Mouse (Mus musculus) neural tube, embryonic 12.5 days (tissue): ENCODE measurements at regions not wholly inside any gene's neighbourhood (a gene's known extent, or its start where the extent isn't known, plus 50 kb on each side); places are given as distances from the start of the nearest gene placed in this dataset.

Experiments used
- ATAC-seq: fragments of 200-750 bp; cut with Nextera tagmentation; 2 replicates; pipeline ENCODE4 v1.8.0; 2017; ENCODE audit warnings: low read depth, mild to moderate bottlenecking, moderate TSS enrichment, moderate library complexity; ENCODE audit not compliant: low FRiP score
- H3K27ac ChIP-seq: fragments of 300-500 bp; sonication (generic); 2 replicates; pipeline ENCODE4 v1.5.1; 2016
- H3K27me3 ChIP-seq: fragments of 300-500 bp; sonication (generic); replicated peaks from 2 replicates; pipeline ENCODE4 v1.6.1; 2016; ENCODE audit warnings: mild to moderate bottlenecking
- H3K36me3 ChIP-seq: fragments of 300-500 bp; sonication (generic); 2 replicates; pipeline ENCODE4 v1.6.1; 2016; ENCODE audit warnings: mild to moderate bottlenecking
- H3K4me1 ChIP-seq: fragments of 300-500 bp; sonication (generic); 2 replicates; pipeline ENCODE4 v1.6.1; 2016
- H3K4me2 ChIP-seq: fragments of 300-500 bp; sonication (generic); replicated peaks from 2 replicates; pipeline ENCODE4 v1.6.1; 2016; ENCODE audit warnings: mild to moderate bottlenecking
- H3K4me3 ChIP-seq: fragments of 300-500 bp; sonication (generic); 2 replicates; pipeline ENCODE4 v1.5.1; 2016
- H3K9ac ChIP-seq: fragments of 300-500 bp; sonication (generic); 2 replicates; pipeline ENCODE4 v1.6.1; 2016; ENCODE audit warnings: mild to moderate bottlenecking
- H3K9me3 ChIP-seq: fragments of 300-500 bp; sonication (generic); 2 replicates; pipeline ENCODE4 v1.6.1; 2016; ENCODE audit warnings: mild to moderate bottlenecking
- WGBS: fragments of 180-500 bp; shearing (Covaris S2); methylation state at CpG from one replicate; pipeline ENCODE4 v1.1.7; 2016; 5-methylcytosine and 5-hydroxymethylcytosine counted together

DNA sequence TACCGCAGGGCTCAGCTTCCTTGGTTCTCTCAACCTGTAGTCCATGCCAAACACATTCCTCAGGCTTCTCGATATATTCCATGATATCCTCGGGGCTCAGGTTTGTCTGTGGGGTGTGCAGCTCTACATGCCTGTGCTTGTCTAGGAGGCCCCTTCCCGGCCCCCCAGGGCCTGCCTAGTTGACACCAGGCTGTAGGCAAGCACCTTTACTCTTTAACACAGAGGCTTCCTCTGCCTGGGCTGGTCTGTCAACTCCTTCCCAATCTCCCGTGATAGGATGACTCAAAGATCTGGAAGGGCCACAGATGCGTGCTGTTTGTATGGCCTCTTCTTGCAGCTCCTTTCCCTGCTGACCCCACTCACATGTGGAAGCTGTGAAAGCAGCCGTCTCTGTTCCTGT, 150.4 kb upstream of the Adam6b start:
- Histone ChIP-seq H3K27ac (no peak overlapping the region), H3K9ac (no peak overlapping the region), H3K27me3 (no peaks in the 10 kb centered on the region), H3K4me1 (no peaks in the 10 kb centered on the region), H3K4me3 (no peak overlapping the region), H3K9me3 (no peaks in the 10 kb centered on the region), H3K36me3 (no peaks in the 10 kb centered on the region), H3K4me2 (no peak overlapping the region)
- ATAC-seq, result no peak
- WGBS, result 72% methylated on average over 7 of the region's 7 CpGs

DNA sequence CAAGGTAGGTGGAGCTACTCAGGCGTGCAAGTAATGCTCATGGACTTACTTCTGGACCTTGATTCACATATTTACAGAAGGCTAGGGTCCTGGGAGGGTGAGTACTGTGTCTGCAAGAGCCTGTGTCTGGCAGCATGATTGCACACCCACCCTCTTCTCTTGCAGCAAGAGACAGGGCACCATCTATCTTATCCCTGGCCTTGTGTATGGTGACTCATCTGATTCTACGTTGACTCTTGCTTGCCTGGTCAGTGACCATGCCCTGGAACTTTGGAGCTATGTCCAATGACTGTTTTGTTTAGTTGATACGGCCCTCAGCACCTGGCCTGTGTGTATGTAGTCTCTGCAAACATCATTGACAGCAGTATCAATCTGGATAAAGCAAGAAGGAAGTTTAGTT, 148.3 kb upstream of the Adam6b start:
- no peaks in the 10 kb centered on the region for H3K9me3 ChIP-seq
- H3K27me3 ChIP-seq, result no peaks in the 10 kb centered on the region
- H3K27ac ChIP-seq, result no peak overlapping the region
- 72% methylated on average over 3 of the region's 3 CpGs for WGBS
- no peak overlapping the region for H3K4me2 ChIP-seq
- no peak overlapping the region for H3K4me3 ChIP-seq
- no peak overlapping the region for H3K9ac ChIP-seq
- ATAC-seq, result no peak
- no peaks in the 10 kb centered on the region for H3K4me1 ChIP-seq
- no peaks in the 10 kb centered on the region for H3K36me3 ChIP-seq

DNA sequence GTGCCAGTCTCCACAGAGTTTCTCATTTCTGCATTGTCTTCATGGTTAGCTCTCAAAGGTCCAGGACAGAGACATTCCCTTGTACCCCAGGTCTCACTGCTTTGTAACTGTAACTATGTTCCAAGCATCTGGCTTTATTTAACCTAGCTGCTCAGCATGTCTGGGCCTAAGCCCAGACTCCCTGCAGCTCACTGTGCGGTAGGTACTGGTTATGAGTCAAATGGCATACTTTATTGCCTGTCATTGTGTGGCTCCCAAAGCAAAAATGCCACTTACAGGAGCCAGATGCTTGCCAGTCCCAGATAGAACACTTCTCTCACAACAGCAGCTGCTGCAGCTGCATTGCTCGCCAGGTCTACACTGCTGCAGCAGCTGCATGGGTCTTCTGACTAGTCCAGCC, 134.2 kb upstream of the Adam6b start:
- ATAC-seq, result no peak
- WGBS, result 68% methylated on average over 2 of the region's 2 CpGs
- Histone ChIP-seq H3K9ac (no peak overlapping the region), H3K36me3 (no peaks in the 10 kb centered on the region), H3K27ac (no peak overlapping the region), H3K4me1 (no peaks in the 10 kb centered on the region), H3K4me2 (no peak overlapping the region), H3K27me3 (no peaks in the 10 kb centered on the region), H3K9me3 (peaks cover 3% of the 10 kb centered on the region; the same call in 1 of the 2 replicates), H3K4me3 (no peak overlapping the region)

DNA sequence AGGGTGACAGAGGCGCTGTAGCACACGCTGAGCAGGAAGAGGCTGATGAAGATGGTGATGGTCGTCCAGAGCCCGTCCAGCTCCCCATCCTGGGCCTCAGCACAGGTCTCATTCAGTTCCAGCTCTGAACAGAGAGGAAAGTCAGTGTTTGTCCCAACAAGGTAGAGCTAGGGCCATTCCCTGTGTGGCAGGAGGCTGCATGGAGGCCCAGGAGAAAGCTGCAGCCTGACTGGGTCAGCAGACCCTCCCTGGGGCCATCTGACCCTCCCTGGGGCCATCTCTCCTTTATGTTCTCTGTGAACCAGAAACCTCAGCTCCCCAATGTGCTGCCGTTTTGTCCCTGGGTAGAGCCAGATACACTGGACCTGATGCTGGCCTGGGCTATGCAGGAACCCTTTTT, 131.2 kb upstream of the Adam6b start:
- Histone ChIP-seq H3K9ac (no peak overlapping the region), H3K4me3 (no peak overlapping the region), H3K4me1 (no peaks in the 10 kb centered on the region), H3K9me3 (peaks cover 8% of the 10 kb centered on the region; the same call in 1 of the 2 replicates), H3K36me3 (no peaks in the 10 kb centered on the region), H3K27me3 (no peaks in the 10 kb centered on the region), H3K27ac (no peak overlapping the region), H3K4me2 (no peak overlapping the region)
- 81% methylated on average over 5 of the region's 5 CpGs for WGBS
- ATAC-seq, result no peak

DNA sequence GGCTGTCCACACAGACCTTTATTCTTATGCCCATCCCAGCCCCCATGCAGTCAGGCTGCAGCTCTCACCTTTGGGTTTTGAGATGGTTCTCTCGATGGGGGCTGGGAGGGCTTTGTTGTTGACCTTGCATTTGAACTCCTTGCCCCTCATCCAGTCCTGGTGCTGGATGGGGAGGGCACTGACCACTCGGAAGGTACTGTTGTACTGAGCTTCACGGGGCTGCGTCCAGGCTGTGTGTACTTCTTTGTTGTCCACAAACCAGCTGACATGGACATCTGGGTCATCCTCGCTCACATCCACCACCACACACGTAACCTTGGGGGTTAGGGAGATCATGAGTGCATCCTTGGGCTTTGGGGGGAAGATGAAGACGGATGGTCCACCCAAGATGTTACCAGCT, 129.3 kb upstream of the Adam6b start:
- no peak overlapping the region for H3K27ac ChIP-seq

DNA sequence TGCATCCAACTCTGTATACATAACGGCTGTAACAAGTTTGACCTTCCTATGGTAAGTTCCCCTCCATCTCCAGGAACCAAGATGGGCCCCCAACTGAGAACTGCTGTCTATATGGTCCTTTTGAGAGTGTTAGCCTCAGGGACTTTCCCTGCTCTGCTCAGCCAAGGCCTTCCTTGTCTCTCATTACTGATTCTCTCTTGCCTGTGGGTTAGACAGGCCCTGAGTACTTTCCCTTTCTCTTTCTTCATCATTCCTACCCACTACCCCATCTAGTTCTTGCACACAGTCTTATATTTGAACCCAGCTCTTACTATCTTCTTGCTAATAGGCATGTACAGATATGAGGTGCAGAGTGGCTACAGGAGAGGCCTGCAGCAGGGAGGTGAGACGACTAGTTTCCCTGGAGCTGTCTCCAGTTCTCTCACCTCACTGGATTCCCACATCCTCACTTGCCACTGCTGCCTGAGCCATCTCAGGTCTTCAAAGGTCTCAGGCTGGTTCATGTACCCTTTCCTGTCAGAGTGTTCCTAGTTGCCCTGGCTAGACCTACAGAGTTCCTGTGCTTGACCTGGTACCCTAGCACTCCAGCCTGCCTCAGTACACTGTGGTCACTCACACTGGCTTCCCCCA, 126.8 kb upstream of the Adam6b start:
- WGBS, result 72% methylated on average over 2 of the region's 2 CpGs
- Histone ChIP-seq H3K4me2 (no peak overlapping the region), H3K36me3 (no peaks in the 10 kb centered on the region), H3K27ac (no peak overlapping the region), H3K9me3 (peaks cover 8% of the 10 kb centered on the region; the same call in 1 of the 2 replicates), H3K9ac (no peak overlapping the region), H3K4me3 (no peak overlapping the region), H3K4me1 (no peaks in the 10 kb centered on the region), H3K27me3 (no peaks in the 10 kb centered on the region)
- no peak for ATAC-seq

More for the DNA sequence above, 129.3 kb upstream of the Adam6b start:
- WGBS, result 84% methylated on average over 7 of the region's 7 CpGs
- no peaks in the 10 kb centered on the region for H3K4me1 ChIP-seq
- H3K9ac ChIP-seq, result no peak overlapping the region
- no peak overlapping the region for H3K4me2 ChIP-seq
- peaks cover 8% of the 10 kb centered on the region; the same call in 1 of the 2 replicates for H3K9me3 ChIP-seq
- H3K4me3 ChIP-seq, result no peak overlapping the region
- ATAC-seq, result no peak
- no peaks in the 10 kb centered on the region for H3K27me3 ChIP-seq
- H3K36me3 ChIP-seq, result no peaks in the 10 kb centered on the region

DNA sequence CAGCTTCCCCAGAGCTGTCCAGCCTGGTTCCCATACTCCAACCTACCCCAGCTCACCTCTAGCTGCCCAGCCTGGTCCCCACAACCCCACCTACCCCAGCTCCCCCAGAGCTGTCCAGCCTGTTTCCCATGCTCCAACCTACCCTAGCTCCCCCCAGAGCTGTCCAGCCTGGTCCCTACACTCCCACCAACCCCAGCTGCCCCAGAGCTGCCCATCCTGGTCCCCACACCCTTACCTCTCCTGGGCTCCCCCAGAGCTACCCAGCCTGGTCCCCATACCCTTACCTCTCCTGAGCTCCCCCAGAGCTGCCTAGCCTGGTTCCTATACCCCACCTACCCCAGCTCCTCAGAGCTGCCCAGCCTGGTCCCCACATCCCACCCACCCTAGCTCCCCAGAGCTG, 125.3 kb upstream of the Adam6b start:
- Histone ChIP-seq H3K36me3 (no peaks in the 10 kb centered on the region), H3K9me3 (peaks cover 5% of the 10 kb centered on the region; the same call in 1 of the 2 replicates), H3K27ac (no peak overlapping the region), H3K27me3 (no peaks in the 10 kb centered on the region), H3K4me1 (no peaks in the 10 kb centered on the region), H3K9ac (no peak overlapping the region), H3K4me3 (no peak overlapping the region), H3K4me2 (no peak overlapping the region)
- no peak for ATAC-seq

DNA sequence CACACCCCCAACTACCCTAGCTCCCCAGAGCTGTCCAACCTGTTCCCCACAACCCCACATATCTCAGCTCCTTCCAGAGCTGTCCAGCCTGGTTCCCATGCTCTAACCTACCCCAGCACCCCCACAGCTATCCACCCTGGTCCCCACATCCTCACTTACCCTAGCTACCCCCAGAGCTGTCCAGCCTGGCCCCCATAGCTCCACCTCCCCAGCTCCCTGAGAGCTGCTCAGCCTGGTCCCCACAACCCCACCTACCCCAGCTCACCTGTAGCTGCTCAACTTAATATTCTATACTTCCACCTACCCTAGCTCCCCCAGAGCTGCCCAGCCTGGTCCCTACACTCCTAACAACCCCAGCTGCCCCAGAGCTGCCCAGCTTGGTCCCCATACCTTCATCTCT, 124.9 kb upstream of the Adam6b start:
- H3K27ac ChIP-seq, result no peak overlapping the region

DNA sequence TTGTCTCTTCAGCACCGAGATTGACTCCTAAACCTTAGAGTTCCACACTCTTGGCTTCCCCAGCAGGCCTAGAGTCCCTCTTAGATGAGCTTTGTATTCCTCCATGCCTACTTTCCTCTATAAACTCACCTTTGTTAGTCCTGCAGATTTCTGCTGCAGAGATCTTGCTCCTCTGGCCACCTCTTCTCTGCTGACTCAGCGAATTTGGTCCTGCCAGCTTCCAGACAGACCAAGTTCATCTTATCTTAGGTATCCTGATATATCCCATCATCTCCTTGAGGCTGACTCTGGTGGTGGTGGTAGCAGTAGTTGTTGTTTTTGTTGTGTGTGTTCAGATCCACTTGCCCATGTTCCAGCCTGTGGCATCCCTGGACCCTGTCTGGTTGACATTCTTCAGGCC, 123.5 kb upstream of the Adam6b start:
- Histone ChIP-seq H3K27ac (no peak overlapping the region), H3K27me3 (no peaks in the 10 kb centered on the region), H3K4me3 (no peak overlapping the region), H3K4me1 (no peaks in the 10 kb centered on the region), H3K9me3 (0 out of 2 replicates have a peak, but pooled peaks cover 2% of the 10 kb centered on the region), H3K4me2 (no peak overlapping the region), H3K36me3 (no peaks in the 10 kb centered on the region), H3K9ac (no peak overlapping the region)
- ATAC-seq, result no peak
- 67% methylated on average over 2 of the region's 2 CpGs for WGBS

More for the DNA sequence above, 124.9 kb upstream of the Adam6b start:
- Histone ChIP-seq H3K36me3 (no peaks in the 10 kb centered on the region), H3K27me3 (no peaks in the 10 kb centered on the region), H3K9ac (no peak overlapping the region), H3K4me1 (no peaks in the 10 kb centered on the region), H3K4me3 (no peak overlapping the region), H3K9me3 (peaks cover 5% of the 10 kb centered on the region; the same call in 1 of the 2 replicates), H3K4me2 (no peak overlapping the region)
- ATAC-seq, result no peak

DNA sequence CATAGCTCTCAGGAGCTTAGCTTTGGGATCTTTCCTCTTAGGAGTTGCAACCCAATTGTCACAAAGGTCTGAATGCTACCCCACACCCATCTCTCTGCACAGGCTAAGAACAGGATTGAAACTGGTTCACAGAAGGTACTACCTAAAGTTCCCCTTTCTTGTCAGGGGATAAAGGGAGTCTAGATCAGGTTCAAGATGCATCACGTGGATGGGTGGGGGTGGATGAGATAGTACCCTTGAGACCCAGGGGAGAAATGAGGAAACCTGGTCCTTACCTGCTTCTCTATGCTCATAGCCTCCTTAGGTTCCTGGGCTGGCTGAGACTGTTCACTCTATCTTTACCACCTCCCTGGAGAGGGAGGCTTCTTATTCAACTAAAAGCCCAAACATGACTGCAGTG, 122.9 kb upstream of the Adam6b start:
- Histone ChIP-seq H3K4me2 (no peak overlapping the region), H3K27me3 (no peaks in the 10 kb centered on the region), H3K9me3 (no peaks in the 10 kb centered on the region), H3K4me1 (no peaks in the 10 kb centered on the region), H3K36me3 (no peaks in the 10 kb centered on the region), H3K4me3 (no peak overlapping the region), H3K27ac (no peak overlapping the region), H3K9ac (no peak overlapping the region)
- no peak for ATAC-seq
- WGBS, result 78% methylated on average over 1 of the region's 1 CpGs

DNA sequence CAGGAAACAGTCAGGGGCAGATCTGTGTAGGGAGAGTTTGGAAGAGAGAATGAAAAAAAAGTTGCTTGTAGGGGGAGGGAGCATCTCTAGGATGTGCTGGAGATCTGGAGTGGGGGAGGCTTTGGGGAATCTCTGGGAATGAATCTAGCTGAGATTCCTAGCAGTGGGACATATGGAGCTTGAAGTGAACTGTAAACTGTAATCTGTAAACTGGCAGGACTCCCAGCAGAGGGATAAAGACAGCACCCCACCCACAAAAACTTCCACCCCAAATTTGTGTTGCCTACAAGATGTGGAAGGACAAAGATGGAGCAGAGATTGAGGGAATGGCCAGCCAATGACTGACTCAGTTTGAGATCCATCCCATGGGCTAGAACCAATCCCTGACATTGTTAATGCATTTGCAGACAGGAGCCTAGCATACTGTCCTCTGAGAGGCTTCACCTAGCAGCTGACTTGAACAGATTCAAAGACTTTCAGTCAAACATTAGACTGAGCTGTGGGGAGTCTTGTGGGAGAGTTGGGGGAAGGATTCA, 87.7 kb upstream of the Adam6b start:
- Histone ChIP-seq H3K9me3 (peaks cover 5% of the 10 kb centered on the region; the same call in 1 of the 2 replicates), H3K4me1 (no peaks in the 10 kb centered on the region), H3K4me2 (no peak overlapping the region), H3K27me3 (no peaks in the 10 kb centered on the region), H3K4me3 (no peak overlapping the region), H3K9ac (no peak overlapping the region), H3K36me3 (no peaks in the 10 kb centered on the region), H3K27ac (no peak overlapping the region)
- ATAC-seq, result no peak

DNA sequence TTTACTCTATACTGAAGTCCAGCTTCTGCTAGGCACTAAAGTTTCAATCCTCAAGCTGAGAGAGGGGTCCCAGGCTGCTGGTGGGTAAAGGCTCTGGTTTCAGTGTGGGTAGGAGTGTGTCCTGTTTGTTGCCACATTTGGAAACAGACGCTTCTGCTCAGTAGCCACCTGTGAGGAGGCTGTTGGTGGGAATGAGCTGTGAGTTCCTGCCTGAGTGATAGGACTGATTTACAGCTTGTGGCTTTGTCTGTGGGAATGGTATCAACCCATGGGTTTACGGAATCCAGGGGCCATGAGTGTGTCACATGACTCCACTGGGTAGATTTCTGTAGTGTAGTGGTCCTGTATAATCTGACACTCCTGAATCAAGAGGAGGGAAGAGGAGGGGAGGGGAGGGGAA, 86.5 kb upstream of the Adam6b start:
- Histone ChIP-seq H3K27ac (no peak overlapping the region), H3K9me3 (no peaks in the 10 kb centered on the region), H3K36me3 (no peaks in the 10 kb centered on the region), H3K4me3 (no peak overlapping the region), H3K27me3 (no peaks in the 10 kb centered on the region), H3K9ac (no peak overlapping the region), H3K4me2 (no peak overlapping the region), H3K4me1 (no peaks in the 10 kb centered on the region)
- 75% methylated on average over 2 of the region's 2 CpGs for WGBS
- no peak for ATAC-seq

DNA sequence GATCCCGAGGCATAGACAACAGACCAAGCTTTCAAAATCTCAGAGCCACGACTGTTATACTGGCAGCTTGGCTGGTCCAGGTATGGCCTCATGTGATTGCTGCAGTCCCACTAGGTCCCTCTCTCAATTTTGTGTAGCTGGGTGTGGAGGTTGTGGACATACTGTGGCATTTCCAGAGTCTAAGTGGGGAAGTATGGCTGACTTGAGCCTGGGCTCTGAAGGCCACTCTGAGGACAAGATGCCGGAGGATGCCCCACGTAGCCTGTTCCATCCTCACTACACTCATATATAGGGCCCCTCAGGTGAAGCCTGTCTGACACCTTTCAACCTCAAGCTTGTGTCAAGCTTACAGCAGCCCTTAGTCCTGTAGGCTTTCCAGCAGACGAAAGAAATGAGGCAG, 78.2 kb upstream of the Adam6b start:
- Histone ChIP-seq H3K27ac (no peak overlapping the region), H3K9me3 (0 out of 2 replicates have a peak, but pooled peaks cover 5% of the 10 kb centered on the region), H3K4me2 (no peak overlapping the region), H3K27me3 (no peaks in the 10 kb centered on the region), H3K9ac (no peak overlapping the region), H3K36me3 (no peaks in the 10 kb centered on the region), H3K4me3 (no peak overlapping the region), H3K4me1 (no peaks in the 10 kb centered on the region)
- WGBS, result 88% methylated on average over 5 of the region's 5 CpGs
- no peak for ATAC-seq
